Mouse (Mus musculus): ENCODE data around the gene Vps26c. TPM values are rescaled to one million over a fixed set of nuclear protein-coding genes. Genes with fewer than 3 reads are reported as not detected.

Gene Vps26c
- total and polyA plus RNA-seq, 2 experiments = 18.8 to 33.1 TPM

GRCm38 (mm10) chr16:94567751-94568150 lies 41.1 kb upstream of the Vps26c start:
- no peak for DNase-seq (ENCODE audit: extremely low read depth, low read depth, low spot score)
- H3K79me2 ChIP-seq (ENCODE audit: control insufficient read depth, insufficient read depth, low read length) = peaks cover 14% of the 10 kb centered on the region; the same call in 1 of the 2 replicates
- WGBS = 81% methylated on average over 5 of the region's 5 CpGs
- no peak overlapping the region for H3K4me3 ChIP-seq (ENCODE audit: insufficient read depth, low read depth, low read length)
- no peaks in the 10 kb centered on the region for H3K27me3 ChIP-seq (ENCODE audit: control insufficient read depth, insufficient read depth, low read length)
- 0 out of 2 replicates have a peak overlapping the region, but pooled peaks have one; percentile 7 for H3K27ac ChIP-seq (replicated peaks; ENCODE audit: insufficient read depth, low read depth, low read length)
- TF ChIP-seq POLR2A (IDR thresholded peaks at IDR 0.05; ENCODE audit: extremely low read depth, insufficient read depth, low read length) = no peak
- TF ChIP-seq CTCF (IDR thresholded peaks at IDR 0.05; ENCODE audit: low read depth, low read length) = no peak
- peaks cover 15% of the 10 kb centered on the region for H3K4me1 ChIP-seq (ENCODE audit: control insufficient read depth, insufficient read depth, low read length)
- no peak overlapping the region for H3K9ac ChIP-seq (ENCODE audit: low read depth, low read length)
- no peaks in the 10 kb centered on the region for H3K36me3 ChIP-seq (ENCODE audit: control insufficient read depth, insufficient read depth, low read length)

DNA sequence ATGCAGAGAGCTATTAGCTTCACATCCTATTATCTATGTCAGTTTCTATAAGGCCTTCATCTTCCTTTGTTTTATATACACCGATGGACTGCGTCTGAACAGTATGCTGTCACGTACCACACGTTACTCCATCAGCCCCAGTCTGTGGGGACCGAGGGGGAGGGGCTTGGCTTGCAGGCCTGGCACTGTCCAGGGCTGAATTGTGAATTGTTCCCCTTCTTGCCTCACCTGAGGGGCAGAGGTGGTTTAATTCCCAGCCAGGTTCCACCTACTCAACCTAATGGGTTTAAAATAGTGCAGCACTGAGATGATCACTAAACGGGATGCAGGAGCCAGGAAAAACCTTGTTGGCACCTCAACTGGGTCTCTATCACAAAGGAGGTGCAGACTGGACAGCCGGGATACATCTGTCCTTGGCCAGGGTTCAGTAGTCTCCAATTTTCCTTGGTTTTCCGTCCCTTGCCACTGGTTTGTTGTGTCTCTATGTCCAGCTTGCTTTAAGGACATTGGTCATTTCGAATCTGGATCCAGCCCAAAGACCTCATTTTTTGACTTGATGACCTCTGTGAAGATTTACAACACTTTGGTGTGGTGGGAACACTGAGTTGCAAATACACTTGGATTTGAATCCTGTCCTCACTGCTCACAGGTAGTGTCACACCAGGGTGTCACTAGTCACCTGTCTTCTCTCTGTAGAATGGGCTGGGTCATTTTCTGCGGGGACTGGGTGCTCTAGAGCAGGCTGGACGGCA lies 40.4 kb upstream of the Vps26c start:
- TF ChIP-seq CTCF (IDR thresholded peaks at IDR 0.05; ENCODE audit: low read depth, low read length) (no peak), POLR2A (IDR thresholded peaks at IDR 0.05; ENCODE audit: extremely low read depth, insufficient read depth, low read length) (no peak)
- Histone ChIP-seq H3K36me3 (ENCODE audit: control insufficient read depth, insufficient read depth, low read length) (no peaks in the 10 kb centered on the region), H3K9ac (ENCODE audit: low read depth, low read length) (no peak overlapping the region), H3K27ac (replicated peaks; ENCODE audit: insufficient read depth, low read depth, low read length) (no peak overlapping the region), H3K4me3 (ENCODE audit: insufficient read depth, low read depth, low read length) (no peak overlapping the region), H3K4me1 (ENCODE audit: control insufficient read depth, insufficient read depth, low read length) (peaks cover 13% of the 10 kb centered on the region), H3K79me2 (ENCODE audit: control insufficient read depth, insufficient read depth, low read length) (peaks cover 8% of the 10 kb centered on the region; the same call in 1 of the 2 replicates), H3K27me3 (ENCODE audit: control insufficient read depth, insufficient read depth, low read length) (no peaks in the 10 kb centered on the region)
- WGBS = 85% methylated on average over 11 of the region's 11 CpGs
- DNase-seq (ENCODE audit: extremely low read depth, low read depth, low spot score) = peak; percentile 51

- H3K79me2 ChIP-seq (ENCODE audit: control insufficient read depth, insufficient read depth, low read length) = peaks cover 4% of the 10 kb centered on the region; the same call in 1 of the 2 replicates
- peak; percentile 53 for DNase-seq (ENCODE audit: extremely low read depth, low read depth, low spot score)
- no peaks in the 10 kb centered on the region for H3K36me3 ChIP-seq (ENCODE audit: control insufficient read depth, insufficient read depth, low read length)
- peaks cover 10% of the 10 kb centered on the region for H3K4me1 ChIP-seq (ENCODE audit: control insufficient read depth, insufficient read depth, low read length)
- H3K4me3 ChIP-seq (ENCODE audit: insufficient read depth, low read depth, low read length) = no peak overlapping the region
- 21% methylated on average over 8 of the region's 8 CpGs for WGBS
- no peak for TF ChIP-seq POLR2A (IDR thresholded peaks at IDR 0.05; ENCODE audit: extremely low read depth, insufficient read depth, low read length)
- TF ChIP-seq CTCF (IDR thresholded peaks at IDR 0.05; ENCODE audit: low read depth, low read length) = no peak
- no peaks in the 10 kb centered on the region for H3K27me3 ChIP-seq (ENCODE audit: control insufficient read depth, insufficient read depth, low read length)
- H3K9ac ChIP-seq (ENCODE audit: low read depth, low read length) = 0 out of 2 replicates have a peak overlapping the region, but pooled peaks have one; percentile 0
- H3K27ac ChIP-seq (replicated peaks; ENCODE audit: insufficient read depth, low read depth, low read length) = no peak overlapping the region
Observed at GRCm38 (mm10) chr16:94566124-94566523, 39.5 kb upstream of the Vps26c start.

GRCm38 (mm10) chr16:94560618-94561017 lies 34.0 kb upstream of the Vps26c start:
- H3K36me3 ChIP-seq (ENCODE audit: control insufficient read depth, insufficient read depth, low read length) = no peaks in the 10 kb centered on the region
- no peak for DNase-seq (ENCODE audit: extremely low read depth, low read depth, low spot score)
- peaks cover 4% of the 10 kb centered on the region; the same call in 1 of the 2 replicates for H3K4me1 ChIP-seq (ENCODE audit: control insufficient read depth, insufficient read depth, low read length)
- no peaks in the 10 kb centered on the region for H3K79me2 ChIP-seq (ENCODE audit: control insufficient read depth, insufficient read depth, low read length)
- H3K4me3 ChIP-seq (ENCODE audit: insufficient read depth, low read depth, low read length) = no peak overlapping the region
- H3K27me3 ChIP-seq (ENCODE audit: control insufficient read depth, insufficient read depth, low read length) = no peaks in the 10 kb centered on the region
- WGBS = 60% methylated on average over 5 of the region's 5 CpGs
- no peak overlapping the region for H3K9ac ChIP-seq (ENCODE audit: low read depth, low read length)
- TF ChIP-seq CTCF (IDR thresholded peaks at IDR 0.05; ENCODE audit: low read depth, low read length) (no peak), POLR2A (IDR thresholded peaks at IDR 0.05; ENCODE audit: extremely low read depth, insufficient read depth, low read length) (no peak)
- peak overlapping the region; percentile 56 for H3K27ac ChIP-seq (replicated peaks; ENCODE audit: insufficient read depth, low read depth, low read length)

GRCm38 (mm10) chr16:94559782-94560181 lies 33.2 kb upstream of the Vps26c start:
- WGBS = 66% methylated on average over 7 of the region's 7 CpGs
- Histone ChIP-seq H3K4me1 (ENCODE audit: control insufficient read depth, insufficient read depth, low read length) (peaks cover 2% of the 10 kb centered on the region; the same call in 1 of the 2 replicates), H3K27ac (replicated peaks; ENCODE audit: insufficient read depth, low read depth, low read length) (peak overlapping the region; percentile 15; the same call in 1 of the 2 replicates), H3K79me2 (ENCODE audit: control insufficient read depth, insufficient read depth, low read length) (no peaks in the 10 kb centered on the region), H3K4me3 (ENCODE audit: insufficient read depth, low read depth, low read length) (no peak overlapping the region), H3K9ac (ENCODE audit: low read depth, low read length) (no peak overlapping the region), H3K27me3 (ENCODE audit: control insufficient read depth, insufficient read depth, low read length) (no peaks in the 10 kb centered on the region), H3K36me3 (ENCODE audit: control insufficient read depth, insufficient read depth, low read length) (no peaks in the 10 kb centered on the region)
- DNase-seq (ENCODE audit: extremely low read depth, low read depth, low spot score) = no peak
- no peak for TF ChIP-seq POLR2A (IDR thresholded peaks at IDR 0.05; ENCODE audit: extremely low read depth, insufficient read depth, low read length)

GRCm38 (mm10) chr16:94559282-94559681 lies 32.7 kb upstream of the Vps26c start:
- WGBS = 66% methylated on average over 7 of the region's 7 CpGs
- H3K4me3 ChIP-seq (ENCODE audit: insufficient read depth, low read depth, low read length) = no peak overlapping the region; the same call in 1 of the 2 replicates
- no peak overlapping the region for H3K9ac ChIP-seq (ENCODE audit: low read depth, low read length)
- no peaks in the 10 kb centered on the region for H3K36me3 ChIP-seq (ENCODE audit: control insufficient read depth, insufficient read depth, low read length)
- no peaks in the 10 kb centered on the region for H3K79me2 ChIP-seq (ENCODE audit: control insufficient read depth, insufficient read depth, low read length)
- TF ChIP-seq POLR2A (IDR thresholded peaks at IDR 0.05; ENCODE audit: extremely low read depth, insufficient read depth, low read length) (no peak), CTCF (IDR thresholded peaks at IDR 0.05; ENCODE audit: low read depth, low read length) (no peak)
- peaks cover 2% of the 10 kb centered on the region; the same call in 1 of the 2 replicates for H3K4me1 ChIP-seq (ENCODE audit: control insufficient read depth, insufficient read depth, low read length)
- H3K27me3 ChIP-seq (ENCODE audit: control insufficient read depth, insufficient read depth, low read length) = no peaks in the 10 kb centered on the region
- DNase-seq (ENCODE audit: extremely low read depth, low read depth, low spot score) = no peak
- peak overlapping the region; percentile 15; the same call in 1 of the 2 replicates for H3K27ac ChIP-seq (replicated peaks; ENCODE audit: insufficient read depth, low read depth, low read length)

Measured in liver, adult 2 months (tissue).